Mouse (Mus musculus) embryonic facial prominence, embryonic 14.5 days (tissue): ENCODE measurements around the gene Glrx5. TPM values are rescaled to one million over a fixed set of nuclear protein-coding genes. Genes with fewer than 3 reads are reported as not detected.

Experiments used
- ATAC-seq: fragments of 200-750 bp; cut with Nextera tagmentation; 2 replicates; pipeline ENCODE4 v1.8.0; 2017; ENCODE audit warnings: low read depth, moderate number of reproducible peaks, moderate TSS enrichment
- DNase-seq: peaks from one replicate; pipeline ENCODE4 v3.0.0-alpha.2; 2015; ENCODE audit warnings: low spot score
- H3K27ac ChIP-seq: fragments of 300-500 bp; sonication (generic); replicated peaks from 2 replicates; pipeline ENCODE4 v1.5.1; 2014; ENCODE audit warnings: low read depth, mild to moderate bottlenecking, low read length, moderate library complexity
- H3K27me3 ChIP-seq: fragments of 300-500 bp; sonication (generic); replicated peaks from 2 replicates; pipeline ENCODE4 v1.6.1; 2014; ENCODE audit warnings: low read length; ENCODE audit not compliant: control insufficient read depth, insufficient read depth
- H3K36me3 ChIP-seq: fragments of 300-500 bp; sonication (generic); 2 replicates; pipeline ENCODE4 v1.6.1; 2014; ENCODE audit warnings: low read length, mixed read lengths; ENCODE audit not compliant: control insufficient read depth, insufficient read depth
- H3K4me1 ChIP-seq: fragments of 300-500 bp; sonication (generic); 2 replicates; pipeline ENCODE4 v1.6.1; 2014; ENCODE audit warnings: antibody characterized with exemption, low read length; ENCODE audit not compliant: control insufficient read depth, insufficient read depth
- H3K4me2 ChIP-seq: fragments of 300-500 bp; sonication (generic); 2 replicates; pipeline ENCODE4 v1.6.1; 2014; ENCODE audit warnings: low read depth, mild to moderate bottlenecking, low read length, moderate library complexity, mixed read lengths
- H3K4me3 ChIP-seq: fragments of 300-500 bp; sonication (generic); 2 replicates; pipeline ENCODE4 v1.5.1; 2014; ENCODE audit warnings: low read depth, mild to moderate bottlenecking, low read length
- H3K9ac ChIP-seq: fragments of 300-500 bp; sonication (generic); 2 replicates; pipeline ENCODE4 v1.6.1; 2014; ENCODE audit warnings: low read depth, mild to moderate bottlenecking, low read length, moderate library complexity, mixed read lengths
- H3K9me3 ChIP-seq: fragments of 300-500 bp; sonication (generic); 2 replicates; pipeline ENCODE4 v1.6.1; 2016; ENCODE audit warnings: low read length; ENCODE audit not compliant: control insufficient read depth
- WGBS: fragments of 180-500 bp; shearing (Covaris S2); extraction: QIAGEN DNeasy Blood & Tissue Kit; methylation state at CpG from one replicate; pipeline ENCODE4 v1.1.7; 2014; 5-methylcytosine and 5-hydroxymethylcytosine counted together
- microRNA-seq: library from miRNA; unstranded; fragments of <30 nt; microRNA quantifications from one replicate; pipeline ENCODE4, GENCODE M21; 2016; ENCODE audit warnings: borderline number of aligned reads
- polyA plus RNA-seq: library from polyadenylated mRNA; unstranded; fragments of >200 nt; fragmentation: Nextera tagmentation; extraction: Ambion mirVana; gene quantifications from 2 replicates; pipeline ENCODE4 v1.2.1, GENCODE M21; 2014

Gene Glrx5
- polyA plus RNA-seq, 1 experiment from 2014 or later = 183 TPM

DNA sequence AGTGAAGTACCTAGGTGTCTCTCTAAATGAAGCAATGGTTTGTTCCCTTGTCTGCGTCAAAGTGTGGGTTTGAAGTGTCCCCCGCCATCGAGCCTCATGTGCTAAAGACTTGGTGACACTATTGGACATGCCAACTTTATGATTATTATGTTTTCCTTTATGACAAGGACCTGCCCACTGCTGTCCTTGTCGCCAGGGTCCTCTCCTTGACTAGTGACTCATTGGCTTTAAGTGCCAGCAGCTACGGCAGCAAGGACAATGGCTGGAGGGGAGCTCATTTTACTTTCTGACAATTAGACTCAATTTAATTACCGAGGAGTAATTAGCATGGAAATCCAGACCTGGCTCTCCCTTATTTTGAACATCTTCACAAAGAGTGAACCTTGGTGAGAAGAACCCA lies 52.3 kb downstream of the Glrx5 start:
- DNase-seq = no peak
- ATAC-seq = no peak
- no peak overlapping the region for H3K4me3 ChIP-seq
- WGBS = 81% methylated on average over 6 of the region's 6 CpGs
- H3K9me3 ChIP-seq = no peaks in the 10 kb centered on the region
- no peaks in the 10 kb centered on the region for H3K36me3 ChIP-seq
- H3K27ac ChIP-seq = no peak overlapping the region
- H3K4me2 ChIP-seq = no peak overlapping the region
- H3K9ac ChIP-seq = no peak overlapping the region
- no peaks in the 10 kb centered on the region for H3K4me1 ChIP-seq
- H3K27me3 ChIP-seq = no peaks in the 10 kb centered on the region

DNA sequence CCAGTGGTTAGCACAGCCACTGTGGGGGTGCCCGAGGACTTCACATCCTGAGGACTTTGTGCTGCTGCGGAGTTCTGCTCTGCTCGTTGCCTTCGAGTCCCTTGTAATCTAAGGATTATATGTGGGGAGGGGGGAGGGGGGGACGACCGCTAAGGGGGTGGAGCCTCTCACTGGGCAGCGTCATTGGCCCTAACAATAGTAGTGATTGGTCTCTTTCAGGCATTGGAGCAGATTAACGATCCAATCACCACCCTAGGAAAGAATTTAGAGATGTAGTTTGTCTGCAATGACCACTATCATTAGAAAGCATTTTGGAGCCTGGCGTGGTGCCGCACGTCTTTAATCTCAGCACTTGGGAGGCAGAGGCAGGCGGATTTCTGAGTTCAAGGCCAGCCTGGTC lies 52.8 kb downstream of the Glrx5 start:
- Histone ChIP-seq H3K27ac (no peak overlapping the region), H3K9ac (no peak overlapping the region), H3K27me3 (no peaks in the 10 kb centered on the region), H3K36me3 (no peaks in the 10 kb centered on the region), H3K4me1 (no peaks in the 10 kb centered on the region), H3K4me3 (no peak overlapping the region), H3K9me3 (no peaks in the 10 kb centered on the region), H3K4me2 (no peak overlapping the region)
- DNase-seq = no peak
- WGBS = 85% methylated on average over 12 of the region's 12 CpGs
- no peak for ATAC-seq

DNA sequence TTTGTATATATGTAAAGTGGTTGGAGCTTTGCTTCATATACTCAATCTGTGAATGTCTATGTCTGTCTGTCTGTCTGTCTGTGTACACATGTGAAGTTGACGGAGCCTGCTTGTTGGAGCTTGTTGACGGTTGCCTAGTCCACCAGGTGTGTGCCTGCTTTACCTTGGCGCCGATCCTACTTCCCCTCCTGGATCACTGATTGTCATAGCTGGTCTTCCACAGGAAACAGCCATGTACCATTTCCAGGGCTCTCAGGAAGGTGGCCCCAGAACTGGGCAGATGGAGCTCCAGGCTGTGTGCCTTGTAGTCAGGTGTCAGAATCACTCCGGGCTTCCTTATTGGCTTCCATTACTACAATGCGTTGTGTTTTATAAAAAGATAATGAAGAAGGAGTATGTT lies 54.3 kb downstream of the Glrx5 start:
- WGBS = 91% methylated on average over 6 of the region's 6 CpGs
- Histone ChIP-seq H3K4me1 (no peaks in the 10 kb centered on the region), H3K4me2 (no peak overlapping the region), H3K27ac (no peak overlapping the region), H3K4me3 (no peak overlapping the region), H3K9ac (no peak overlapping the region), H3K9me3 (no peaks in the 10 kb centered on the region), H3K27me3 (no peaks in the 10 kb centered on the region), H3K36me3 (no peaks in the 10 kb centered on the region)
- no peak for ATAC-seq
- no peak for DNase-seq

DNA sequence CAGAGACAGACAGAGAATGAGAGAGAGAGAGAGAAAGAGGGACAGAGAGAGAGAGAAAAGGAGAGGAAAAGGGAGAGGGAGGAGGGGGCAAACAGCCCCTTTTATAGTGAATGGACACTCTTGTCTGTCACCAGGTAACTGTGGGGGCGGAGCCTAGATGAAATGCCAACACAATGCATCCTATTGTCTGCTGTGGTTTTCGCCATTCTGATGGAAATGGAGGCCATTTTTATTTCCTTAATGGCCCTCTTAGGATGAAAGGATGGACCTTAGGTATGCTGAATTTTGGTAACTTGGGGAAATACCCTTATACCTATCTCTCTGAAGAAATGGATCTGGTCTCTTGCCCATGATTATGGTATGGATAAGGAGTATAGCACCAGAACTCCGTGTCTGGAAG lies 54.9 kb downstream of the Glrx5 start:
- no peaks in the 10 kb centered on the region for H3K9me3 ChIP-seq
- ATAC-seq (no peak), DNase-seq (no peak)
- H3K9ac ChIP-seq = no peak overlapping the region
- H3K36me3 ChIP-seq = no peaks in the 10 kb centered on the region
- no peaks in the 10 kb centered on the region for H3K27me3 ChIP-seq
- H3K4me1 ChIP-seq = no peaks in the 10 kb centered on the region
- no peak overlapping the region for H3K4me2 ChIP-seq
- WGBS = 84% methylated on average over 3 of the region's 3 CpGs
- no peak overlapping the region for H3K27ac ChIP-seq
- no peak overlapping the region for H3K4me3 ChIP-seq

DNA sequence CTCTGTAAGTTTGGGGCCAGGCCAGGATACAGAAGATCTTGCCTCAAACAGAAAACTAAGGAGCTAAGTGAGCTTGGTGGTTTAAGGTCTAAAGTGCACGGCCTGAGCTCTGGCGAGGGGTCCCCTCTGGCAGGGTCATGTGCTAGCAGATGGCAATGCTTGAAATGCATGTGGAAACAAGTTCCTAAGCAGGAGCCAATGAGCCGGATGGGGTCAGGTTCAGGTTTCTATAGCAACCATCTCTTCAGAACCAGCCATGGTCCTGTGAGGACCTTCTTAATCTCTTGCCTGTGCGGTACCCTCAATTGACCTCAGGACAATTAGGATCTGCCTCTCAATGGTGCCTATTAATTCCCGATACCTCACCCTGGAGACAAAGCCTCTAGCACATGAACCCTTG lies 56.7 kb downstream of the Glrx5 start:
- H3K36me3 ChIP-seq = no peaks in the 10 kb centered on the region
- no peak overlapping the region for H3K4me2 ChIP-seq
- no peak overlapping the region for H3K4me3 ChIP-seq
- no peak overlapping the region for H3K27ac ChIP-seq
- H3K27me3 ChIP-seq = no peaks in the 10 kb centered on the region
- no peaks in the 10 kb centered on the region for H3K9me3 ChIP-seq
- 55% methylated on average over 5 of the region's 5 CpGs for WGBS
- no peak overlapping the region for H3K9ac ChIP-seq
- DNase-seq (no peak), ATAC-seq (no peak)
- H3K4me1 ChIP-seq = peaks cover 4% of the 10 kb centered on the region; the same call in 1 of the 2 replicates

DNA sequence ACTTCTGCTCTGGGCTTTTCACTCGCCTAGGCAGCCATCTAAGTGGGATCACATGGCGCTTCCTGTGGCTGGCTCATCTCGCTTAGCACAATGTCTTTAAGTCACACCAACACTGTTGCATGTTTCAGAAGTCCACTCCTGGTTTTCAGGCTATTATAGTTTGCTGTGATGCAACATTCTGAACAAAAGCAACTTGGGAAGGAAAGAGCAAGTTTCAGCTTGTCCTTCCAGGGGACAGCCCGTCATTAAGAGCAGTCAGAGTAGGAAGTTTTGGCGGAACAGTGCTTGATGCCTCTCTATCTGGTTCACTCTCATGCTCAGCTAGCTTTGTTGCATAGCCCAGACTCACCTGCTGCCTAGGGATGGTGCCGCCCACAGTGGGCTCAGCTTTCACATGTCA lies 59.1 kb downstream of the Glrx5 start:
- 79% methylated on average over 6 of the region's 6 CpGs for WGBS
- no peak for DNase-seq
- ATAC-seq = no peak

More for the DNA sequence above, 59.1 kb downstream of the Glrx5 start:
- no peaks in the 10 kb centered on the region for H3K9me3 ChIP-seq
- no peak overlapping the region for H3K4me3 ChIP-seq
- no peak overlapping the region for H3K27ac ChIP-seq
- no peak overlapping the region for H3K4me2 ChIP-seq
- no peaks in the 10 kb centered on the region for H3K36me3 ChIP-seq
- no peaks in the 10 kb centered on the region for H3K27me3 ChIP-seq
- H3K4me1 ChIP-seq = peaks cover 4% of the 10 kb centered on the region; the same call in 1 of the 2 replicates
- H3K9ac ChIP-seq = no peak overlapping the region

Small RNA genes within 50 kb of the gene (microRNA-seq; reads per million reads assigned to microRNA genes)
- gene Mir3069 = 0.66 reads per million

Other genes starting within 250 kb of the Glrx5 start
- gene Clmn, start 167.6 kb upstream of the Glrx5 start, polyA plus RNA-seq = 2.4 and 3.2 TPM in 2 replicates
- gene Syne3, start 22.9 kb upstream of the Glrx5 start, polyA plus RNA-seq = 1.8 and 3.0 TPM in 2 replicates
- not detected in 2 replicates for gene Tcl1b2, start 113.3 kb downstream of the Glrx5 start, polyA plus RNA-seq
- gene Tcl1b1, start 127.0 kb downstream of the Glrx5 start, polyA plus RNA-seq = not detected in 2 replicates
- gene Tcl1b5, start 143.7 kb downstream of the Glrx5 start, polyA plus RNA-seq = not detected in 2 replicates
- not detected in 2 replicates for gene Tcl1b3, start 158.4 kb downstream of the Glrx5 start, polyA plus RNA-seq
- gene Tcl1b4, start 169.3 kb downstream of the Glrx5 start, polyA plus RNA-seq = not detected in 2 replicates
- not detected in 2 replicates for gene Tcl1, start 190.1 kb downstream of the Glrx5 start, polyA plus RNA-seq